Mouse (Mus musculus) liver, postnatal 0 days (tissue): ENCODE measurements around the gene Popdc3.

Experiments
- CTCF ChIP-seq: sonication (generic); IDR thresholded peaks from 2 replicates; pipeline ENCODE4 v1.5.1; 2016; ENCODE audit warnings: antibody characterized with exemption, low read depth
- EP300 ChIP-seq: IDR thresholded peaks from 2 replicates; pipeline ENCODE4 v1.6.1; 2016; ENCODE audit warnings: antibody characterized with exemption, low read depth, mild to moderate bottlenecking

DNA sequence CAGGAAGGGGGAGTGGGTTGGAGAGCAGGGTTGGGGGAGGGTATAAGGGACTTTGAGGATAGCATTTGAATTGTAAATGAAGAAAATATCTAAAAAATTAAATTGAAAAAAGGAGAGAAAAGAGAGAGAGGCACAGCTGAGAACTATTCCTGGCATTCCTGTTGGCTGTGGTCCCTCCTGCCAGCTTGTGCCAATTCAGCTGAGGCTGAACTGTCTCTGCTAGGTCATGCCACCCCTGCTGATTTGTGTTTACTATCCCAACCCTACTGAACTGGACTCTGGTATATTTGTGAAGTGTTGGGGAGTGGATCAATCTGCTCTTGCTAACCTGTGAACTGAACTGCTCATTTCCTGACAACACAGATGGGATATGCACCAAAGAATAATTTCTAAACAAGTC lies 32.3 kb downstream of the Popdc3 start:
- TF ChIP-seq EP300 (no peak), CTCF (no peak)
